Mouse (Mus musculus) right cerebral cortex, postnatal 10 days (tissue): Measurements from ENCODE around the gene Atrn.

Source experiments
- DNase-seq, 2 experiments: peaks; one replicate each; pipeline ENCODE4 v3.0.0; 2021; ENCODE audit warnings: low spot score in 2 of 2

Gene Atrn

GRCm38 (mm10) chr2:131072536-131072935, 166.2 kb downstream of the Atrn start:
- DNase-seq = no peak
